Mouse (Mus musculus) MEL (cell line): ENCODE results near the gene Pard3b. TPM values are rescaled to one million over a fixed set of nuclear protein-coding genes. Genes with fewer than 3 reads are reported as not detected.

Experiments used
- DNase-seq: peaks from one replicate; pipeline ENCODE4 v3.0.0; 2011; ENCODE audit warnings: low read depth, low spot score
- H3K27ac ChIP-seq: 2 replicates; pipeline ENCODE4 v1.5.1; 2012; ENCODE audit warnings: low read depth, mild to moderate bottlenecking, control low read depth, low read length, moderate library complexity; ENCODE audit not compliant: control insufficient read depth
- H3K27me3 ChIP-seq, 2 experiments: fragments of 150-350 bp in 1 of 2; sonication (generic) in 1 of 2; 2 replicates each; pipeline ENCODE4 v1.6.1; 2012; ENCODE audit warnings: low read length in 2 of 2, mild to moderate bottlenecking in 2 of 2, improper control_type of control experiment in 1 of 2, moderate library complexity in 1 of 2; ENCODE audit not compliant: insufficient read depth in 2 of 2, control insufficient read depth in 1 of 2
- H3K36me3 ChIP-seq, 2 experiments: 2 replicates each; pipeline ENCODE4 v1.6.1; 2012 to 2014; ENCODE audit warnings: low read length in 2 of 2, improper control_type of control experiment in 1 of 2, inconsistent platforms in 1 of 2, mild to moderate bottlenecking in 1 of 2; ENCODE audit not compliant: insufficient read depth in 2 of 2, control insufficient read depth in 1 of 2
- H3K4me1 ChIP-seq, 2 experiments: fragments of 150-350 bp in 1 of 2; sonication (generic) in 1 of 2; 2 replicates each; pipeline ENCODE4 v1.6.1; 2012; ENCODE audit warnings: low read length in 2 of 2, improper control_type of control experiment in 1 of 2, mild to moderate bottlenecking in 1 of 2; ENCODE audit not compliant: insufficient read depth in 2 of 2, control insufficient read depth in 1 of 2
- H3K4me3 ChIP-seq, 2 experiments: fragments of 150-350 bp in 1 of 2; sonication (generic) in 1 of 2; 2 replicates each; pipeline ENCODE4 v1.5.1; 2012; ENCODE audit warnings: low read depth in 2 of 2, low read length in 2 of 2, mild to moderate bottlenecking in 2 of 2, moderate library complexity in 2 of 2, control low read depth in 1 of 2, improper control_type of control experiment in 1 of 2; ENCODE audit not compliant: control insufficient read depth in 1 of 2, insufficient read depth in 1 of 2
- H3K79me2 ChIP-seq: 2 replicates; pipeline ENCODE4 v1.6.1; 2012; ENCODE audit warnings: mild to moderate bottlenecking, low read length, moderate library complexity; ENCODE audit not compliant: control insufficient read depth, poor library complexity, insufficient read depth
- H3K9ac ChIP-seq: 2 replicates; pipeline ENCODE4 v1.6.1; 2012; ENCODE audit warnings: low read depth, mild to moderate bottlenecking, control low read depth, low read length, moderate library complexity; ENCODE audit not compliant: control insufficient read depth, poor library complexity, severe bottlenecking
- H3K9me3 ChIP-seq: fragments of 150-350 bp; sonication (generic); replicated peaks from 2 replicates; pipeline ENCODE4 v1.6.1; 2012; ENCODE audit warnings: mild to moderate bottlenecking, low read length, improper control_type of control experiment, moderate library complexity; ENCODE audit not compliant: insufficient read depth
- CHD2 ChIP-seq: IDR thresholded peaks from 2 replicates; pipeline ENCODE4 v1.6.1; 2011; ENCODE audit warnings: low read length, improper control_type of control experiment
- EP300 ChIP-seq, 2 experiments: IDR thresholded peaks; 2 replicates each; pipeline ENCODE4 v1.6.1; 2011; ENCODE audit warnings: improper control_type of control experiment in 2 of 2, low read length in 2 of 2, low read depth in 1 of 2, mild to moderate bottlenecking in 1 of 2
- GATA1 ChIP-seq: IDR thresholded peaks from 2 replicates; pipeline ENCODE4 v1.6.1; 2011; ENCODE audit warnings: low read depth, low read length, improper control_type of control experiment
- JUND ChIP-seq: IDR thresholded peaks from 2 replicates; pipeline ENCODE4 v1.6.1; 2011; ENCODE audit warnings: low read depth, mild to moderate bottlenecking, improper control_type of control experiment, low read length
- MAX ChIP-seq: IDR thresholded peaks from 2 replicates; pipeline ENCODE4 v1.6.1; 2011; ENCODE audit warnings: low read length, improper control_type of control experiment
- MEF2A ChIP-seq: IDR thresholded peaks from 2 replicates; pipeline ENCODE4 v1.6.1; 2014; ENCODE audit warnings: low read depth, mild to moderate bottlenecking, inconsistent platforms, low read length, improper control_type of control experiment; ENCODE audit not compliant: poor library complexity, insufficient replicate concordance, severe bottlenecking; ENCODE audit errors: extremely low read depth
- MYB ChIP-seq: IDR thresholded peaks from 2 replicates; pipeline ENCODE4 v1.6.1; 2011; ENCODE audit warnings: mild to moderate bottlenecking, low read depth, low read length, improper control_type of control experiment
- MYC ChIP-seq: IDR thresholded peaks from 2 replicates; pipeline ENCODE4 v1.6.1; 2011; ENCODE audit warnings: low read depth, mild to moderate bottlenecking, low read length, improper control_type of control experiment, moderate library complexity
- NELFE ChIP-seq: IDR thresholded peaks from 2 replicates; pipeline ENCODE4 v1.6.1; 2011; ENCODE audit warnings: low read depth, low read length, improper control_type of control experiment
- NRF1 ChIP-seq: IDR thresholded peaks from 2 replicates; pipeline ENCODE4 v1.6.1; 2014; ENCODE audit warnings: low read depth, mild to moderate bottlenecking, inconsistent platforms, low read length, improper control_type of control experiment, moderate library complexity; ENCODE audit not compliant: poor library complexity, insufficient read depth, severe bottlenecking
- POLR2A ChIP-seq, 2 experiments: IDR thresholded peaks; 2 replicates each; pipeline ENCODE4 v1.6.1; 2011 to 2012; ENCODE audit warnings: low read length in 2 of 2, mild to moderate bottlenecking in 2 of 2, control low read depth in 1 of 2, improper control_type of control experiment in 1 of 2, low read depth in 1 of 2, moderate library complexity in 1 of 2; ENCODE audit not compliant: control insufficient read depth in 1 of 2, insufficient read depth in 1 of 2, poor library complexity in 1 of 2
- POLR2AphosphoS5 ChIP-seq: IDR thresholded peaks from 2 replicates; pipeline ENCODE4 v1.6.1; 2012; ENCODE audit warnings: low read depth, borderline replicate concordance, mild to moderate bottlenecking, inconsistent platforms, low read length, moderate library complexity, mixed read lengths
- RCOR1 ChIP-seq: IDR thresholded peaks from 2 replicates; pipeline ENCODE4 v1.6.1; 2012; ENCODE audit warnings: low read depth, mild to moderate bottlenecking, inconsistent platforms, low read length, improper control_type of control experiment
- SMC3 ChIP-seq: IDR thresholded peaks from 2 replicates; pipeline ENCODE4 v1.6.1; 2011; ENCODE audit warnings: low read depth, low read length, improper control_type of control experiment
- TAL1 ChIP-seq: IDR thresholded peaks from 2 replicates; pipeline ENCODE4 v1.6.1; 2012; ENCODE audit warnings: mild to moderate bottlenecking, inconsistent platforms, low read length, moderate library complexity, mixed read lengths
- TBP ChIP-seq: IDR thresholded peaks from 2 replicates; pipeline ENCODE4 v1.8.0; 2011; ENCODE audit warnings: low read depth, low read length, improper control_type of control experiment
- TCF12 ChIP-seq: IDR thresholded peaks from 2 replicates; pipeline ENCODE4 v1.6.1; 2014; ENCODE audit warnings: low read depth, mild to moderate bottlenecking, inconsistent platforms, low read length, improper control_type of control experiment, moderate library complexity
- UBTF ChIP-seq: IDR thresholded peaks from 2 replicates; pipeline ENCODE4 v1.6.1; 2012; ENCODE audit warnings: low read depth, mild to moderate bottlenecking, inconsistent platforms, low read length, improper control_type of control experiment, moderate library complexity, borderline replicate concordance; ENCODE audit not compliant: insufficient read depth
- USF1 ChIP-seq: IDR thresholded peaks from 2 replicates; pipeline ENCODE4 v1.6.1; 2014; ENCODE audit warnings: low read depth, mild to moderate bottlenecking, inconsistent platforms, low read length, improper control_type of control experiment, moderate library complexity
- USF2 ChIP-seq, 2 experiments: IDR thresholded peaks; 2 replicates each; pipeline ENCODE4 v1.6.1; 2011 to 2012; ENCODE audit warnings: improper control_type of control experiment in 2 of 2, low read length in 2 of 2, borderline replicate concordance in 1 of 2, inconsistent platforms in 1 of 2, low read depth in 1 of 2, mild to moderate bottlenecking in 1 of 2; ENCODE audit not compliant: insufficient read depth in 1 of 2
- ZC3H11A ChIP-seq: IDR thresholded peaks from 2 replicates; pipeline ENCODE4 v1.6.1; 2012; ENCODE audit warnings: low read depth, mild to moderate bottlenecking, inconsistent platforms, low read length, improper control_type of control experiment
- ZKSCAN1 ChIP-seq: IDR thresholded peaks from 2 replicates; pipeline ENCODE4 v1.6.1; 2012; ENCODE audit warnings: low read depth, mild to moderate bottlenecking, inconsistent platforms, low read length, improper control_type of control experiment, moderate library complexity
- ZMIZ1 ChIP-seq: IDR thresholded peaks from 2 replicates; pipeline ENCODE4 v1.6.1; 2012; ENCODE audit warnings: low read depth, mild to moderate bottlenecking, inconsistent platforms, low read length, improper control_type of control experiment, moderate library complexity
- polyA plus RNA-seq, 2 experiments: library from polyadenylated mRNA; stranded (reverse) in 1 of 2; unstranded in 1 of 2; fragments of >175 nt in 1 of 2; fragments of >200 nt in 1 of 2; gene quantifications; 2 replicates each; pipeline versions ENCODE4 v1.2.1 to v1.2.4; 2012; ENCODE audit warnings: low replicate concordance in 2 of 2, low read depth in 1 of 2; ENCODE audit not compliant: insufficient read length in 2 of 2, insufficient read depth in 1 of 2, missing spikeins in 1 of 2
- total RNA-seq: library from RNA; depleted of rRNA; stranded (reverse); fragments of 300-350 nt; gene quantifications from 2 replicates; pipeline ENCODE4 v1.2.3, GENCODE M21; 2012

Gene Pard3b
- total and polyA plus RNA-seq, 3 experiments: not detected

DNA sequence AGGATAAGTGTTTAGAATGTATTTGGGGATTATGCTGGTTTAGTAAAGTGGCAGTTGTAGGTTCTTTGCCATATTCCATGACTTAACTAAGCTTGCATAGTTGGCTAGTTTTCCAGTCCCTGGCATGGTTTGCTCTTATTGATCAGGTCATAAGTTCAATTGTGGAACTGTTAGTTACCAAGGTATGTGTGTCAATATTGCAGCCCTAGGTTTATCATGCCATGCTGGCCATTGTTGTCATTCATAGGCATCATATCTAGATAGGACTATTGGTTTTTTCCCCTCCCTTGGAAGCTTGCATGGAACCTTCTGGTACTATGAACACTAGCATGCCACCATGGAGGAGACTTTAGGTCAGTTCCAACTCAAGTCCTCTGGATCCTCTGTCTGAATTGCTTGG is 208.0 kb downstream of the Pard3b start:
- Histone ChIP-seq H3K4me1 (no peaks in the 10 kb centered on the region), H3K79me2 (no peaks in the 10 kb centered on the region), H3K27me3 (no peaks in the 10 kb centered on the region), H3K9me3 (no peaks in the 10 kb centered on the region), H3K27ac (no peak overlapping the region), H3K9ac (no peak overlapping the region), H3K4me3 (no peak overlapping the region), H3K36me3 (no peaks in the 10 kb centered on the region)
- DNase-seq: no peak
- TF ChIP-seq JUND (no peak), MYC (no peak), EP300 (IDR thresholded peaks at IDR 0.05; ENCODE audit: low read depth in 1 of 2, low read length in 2 of 2) (no peak), RCOR1 (no peak), USF1 (no peak), CHD2 (no peak), MAX (no peak), GATA1 (no peak), TBP (no peak), ZC3H11A (no peak), ZKSCAN1 (no peak), TAL1 (no peak), MEF2A (no peak), TCF12 (no peak), UBTF (no peak), USF2 (IDR thresholded peaks at IDR 0.05; ENCODE audit: borderline replicate concordance in 1 of 2, insufficient read depth in 1 of 2, low read depth in 1 of 2, low read length in 2 of 2) (no peak), NRF1 (no peak), MYB (no peak), NELFE (no peak), POLR2A (IDR thresholded peaks at IDR 0.05; ENCODE audit: control insufficient read depth in 1 of 2, insufficient read depth in 1 of 2, low read depth in 1 of 2, low read length in 2 of 2, poor library complexity in 1 of 2) (no peak)

DNA sequence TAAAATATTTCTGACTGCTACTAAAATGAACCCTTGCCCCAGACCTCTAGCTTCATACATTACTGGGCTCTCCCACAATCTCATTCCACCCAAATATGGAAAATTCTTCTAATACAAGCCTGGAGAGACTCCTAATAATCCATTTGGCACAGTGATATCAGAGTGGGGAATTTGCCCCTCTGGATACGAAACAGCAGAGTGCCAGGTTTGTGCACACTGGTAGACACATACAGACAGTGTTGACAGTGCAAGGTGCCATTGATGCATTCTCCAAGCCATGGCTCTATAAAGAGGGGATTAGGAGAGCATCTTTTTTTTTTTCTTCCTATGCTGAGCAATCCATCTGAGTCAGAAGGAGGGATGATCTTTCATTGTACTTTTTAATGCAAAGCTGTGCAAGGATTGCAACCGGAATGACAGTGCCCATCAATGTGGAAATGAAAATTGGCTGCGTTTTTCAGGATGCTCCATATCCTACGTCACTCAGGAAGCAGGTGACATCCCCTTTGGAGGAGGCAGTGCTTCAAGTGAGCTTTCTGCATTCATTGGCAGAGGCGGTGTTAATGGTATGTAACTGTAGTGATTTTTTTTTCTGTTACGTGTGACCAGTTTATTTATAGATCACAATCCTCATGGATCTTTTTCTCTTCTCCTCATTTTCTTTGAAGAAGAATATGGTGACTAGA is 210.5 kb downstream of the Pard3b start:
- H3K27ac ChIP-seq: no peak overlapping the region
- H3K27me3 ChIP-seq: no peaks in the 10 kb centered on the region
- no peak for DNase-seq
- H3K36me3 ChIP-seq: no peaks in the 10 kb centered on the region
- H3K4me1 ChIP-seq: no peaks in the 10 kb centered on the region
- H3K9ac ChIP-seq: no peak overlapping the region
- H3K79me2 ChIP-seq: no peaks in the 10 kb centered on the region
- no peaks in the 10 kb centered on the region for H3K9me3 ChIP-seq
- no peak overlapping the region for H3K4me3 ChIP-seq
- TF ChIP-seq GATA1: no peak
- no peak for TF ChIP-seq ZMIZ1
- no peak for TF ChIP-seq POLR2AphosphoS5
- no peak for TF ChIP-seq NRF1
- TF ChIP-seq NELFE: no peak
- TF ChIP-seq RCOR1: no peak
- no peak for TF ChIP-seq UBTF
- TF ChIP-seq ZC3H11A: no peak
- TF ChIP-seq MEF2A: no peak
- no peak for TF ChIP-seq SMC3
